Mouse (Mus musculus) kidney, adult 2 months (tissue): ENCODE data around the gene Slc38a10.

Source experiments
- CTCF ChIP-seq: fragments of 200-500 bp; conservative IDR thresholded peaks from 2 replicates; pipeline ENCODE4 v1.5.1; 2011; ENCODE audit warnings: low read depth, mild to moderate bottlenecking, control low read depth, low read length, moderate library complexity, mixed read lengths; ENCODE audit not compliant: insufficient read depth, insufficient read length
- POLR2A ChIP-seq: fragments of 200-500 bp; IDR thresholded peaks from one replicate; pipeline ENCODE4 v1.6.1; 2011; ENCODE audit warnings: low read depth, low read length, control low read depth

DNA sequence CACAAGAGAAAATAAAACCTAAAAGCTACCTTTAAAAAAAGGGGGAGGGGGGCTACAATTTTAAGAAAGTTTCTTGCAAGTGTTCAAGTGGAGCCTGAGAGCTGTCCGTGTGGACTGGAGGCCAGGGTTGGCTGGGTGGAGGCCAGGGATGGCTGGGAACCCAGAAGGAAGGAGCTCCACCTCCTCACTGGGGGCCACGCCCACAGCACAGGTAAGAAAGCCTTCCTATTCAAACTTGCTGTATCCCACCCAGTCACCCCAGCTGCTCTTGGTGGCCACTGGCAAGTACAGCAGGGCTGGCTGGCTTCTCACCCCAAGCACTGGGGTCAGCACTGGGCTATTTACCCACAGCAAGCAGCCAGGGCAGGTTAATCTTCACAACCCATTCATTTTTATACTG lies 44.1 kb downstream of the Slc38a10 start:
- TF ChIP-seq POLR2A (no peak), CTCF (no peak)
